ENCODE assay signal across 1 mouse cellular context in the genomic region with DNA sequence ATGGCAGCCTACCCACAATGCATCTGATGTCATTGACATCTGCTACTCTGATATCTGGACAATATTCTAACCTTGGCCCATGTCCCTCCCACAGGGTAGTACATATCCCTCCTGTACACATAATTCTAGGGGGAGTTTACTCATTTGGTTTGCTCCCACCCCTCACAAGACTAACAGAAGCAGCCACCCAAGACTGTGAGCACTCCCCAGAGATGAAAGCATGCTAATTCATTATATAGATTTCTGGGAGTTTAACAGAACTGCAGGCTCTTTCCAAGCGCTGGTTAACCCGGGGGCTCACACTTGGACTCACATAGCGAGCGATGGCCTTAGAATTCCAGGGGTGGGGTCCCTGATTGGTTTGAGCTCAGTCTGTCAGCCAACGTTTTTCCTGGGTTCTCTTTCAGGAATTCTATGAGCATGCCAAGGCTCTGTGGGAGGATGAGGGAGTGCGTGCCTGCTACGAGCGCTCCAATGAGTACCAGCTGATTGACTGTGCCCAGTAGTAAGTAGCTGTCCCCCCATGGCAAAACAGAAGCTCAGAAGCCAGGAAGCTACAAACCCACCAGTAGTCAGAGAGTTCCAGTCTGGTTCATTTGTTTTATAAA.
TF ChIP-seq lines count a peak whose summit lies in the region.

No protein-coding gene starts in this region.

TF ChIP-seq in CH12.LX, 34 proteins besides CTCF, POLR2A, EP300 and RAD21 (continued from another document):
- TF ChIP-seq NRF1 (IDR thresholded peaks at IDR 0.05; ENCODE audit: low read depth, low read length): no peak
- no peak for TF ChIP-seq SIN3A (IDR thresholded peaks at IDR 0.05; ENCODE audit: low read length)
- no peak for TF ChIP-seq ZKSCAN1 (IDR thresholded peaks at IDR 0.05; ENCODE audit: borderline replicate concordance, low read depth, low read length)
- no peak for TF ChIP-seq PAX5 (IDR thresholded peaks at IDR 0.05; ENCODE audit: low read length)
- TF ChIP-seq IRF4 (IDR thresholded peaks at IDR 0.05; ENCODE audit: low read depth, low read length): no peak
- TF ChIP-seq USF1 (IDR thresholded peaks at IDR 0.05; ENCODE audit: low read depth, low read length): no peak
